Comparison of ENCODE assay signal across 11 mouse cellular contexts in genomic region chr4:68574610-68575167, GRCm38 (mm10).
DNase-seq lines count a peak whose midpoint lies in the region; ATAC-seq and TF ChIP-seq lines count a peak whose summit lies in the region.
"Had no signal": no experiment of that assay in that cellular context is flagged by ENCODE, and none has a peak within 500 bp of the region (broad histone marks: within the 10 kb centered on the region; RNA-seq: fewer than 3 reads in every experiment).

No protein-coding gene starts in this region.

- no peaks in the 10 kb centered on the region for H3K4me1 ChIP-seq in hindbrain, embryonic 14.5 days (replicated peaks; ENCODE audit: control insufficient read depth, insufficient read depth, low read length)
- H3K4me1 ChIP-seq in hindbrain, embryonic 13.5 days (replicated peaks) = no peaks in the 10 kb centered on the region
- H3K4me1 ChIP-seq in forebrain, postnatal 0 days (ENCODE audit: insufficient read depth) = no peaks in the 10 kb centered on the region
- H3K4me1 ChIP-seq in heart, embryonic 10.5 days = no peaks in the 10 kb centered on the region
- H3K4me1 ChIP-seq: liver, embryonic 13.5 days had no signal

- H3K27ac ChIP-seq in hindbrain, embryonic 14.5 days = no peak overlapping the region
- H3K27ac ChIP-seq in hindbrain, embryonic 13.5 days = no peak overlapping the region
- H3K27ac ChIP-seq in forebrain, postnatal 0 days (ENCODE audit: low read depth, low read length) = no peak overlapping the region
- no peak overlapping the region for H3K27ac ChIP-seq in heart, embryonic 10.5 days
- H3K27ac ChIP-seq: liver, embryonic 13.5 days had no signal

- no peak for DNase-seq in hindbrain, embryonic 14.5 days (ENCODE audit: low spot score)
- DNase-seq in brain, embryonic 18.5 days (ENCODE audit: low read depth, low spot score) = peak; percentile 39
- DNase-seq in forebrain, postnatal 0 days = peak; percentile 68
- peak; percentile 6 to 11 for DNase-seq in left cerebral cortex, postnatal 36 days (ENCODE audit: low spot score in 2 of 2)
- no peak for DNase-seq in heart, postnatal 14 days
- no peak for DNase-seq in heart, embryonic 10.5 days (ENCODE audit: low spot score)
- no peak for DNase-seq in heart, postnatal 10 days
- DNase-seq: kidney, postnatal 14 days; liver, embryonic 13.5 days had no signal

- WGBS in hindbrain, embryonic 14.5 days = 76% methylated on average over 4 of the region's 4 CpGs
- 83% methylated on average over 4 of the region's 4 CpGs for WGBS in hindbrain, embryonic 13.5 days
- 46% methylated on average over 4 of the region's 4 CpGs for WGBS in forebrain, postnatal 0 days
- 74% methylated on average over 4 of the region's 4 CpGs for WGBS in heart, embryonic 10.5 days

- no peak overlapping the region for H3K4me2 ChIP-seq in hindbrain, embryonic 14.5 days (replicated peaks)
- H3K4me2 ChIP-seq in hindbrain, embryonic 13.5 days = no peak overlapping the region
- no peak overlapping the region for H3K4me2 ChIP-seq in forebrain, postnatal 0 days (ENCODE audit: low read depth)
- H3K4me2 ChIP-seq: liver, embryonic 13.5 days had no signal

- no peaks in the 10 kb centered on the region for H3K36me3 ChIP-seq in hindbrain, embryonic 14.5 days (replicated peaks; ENCODE audit: control insufficient read depth, insufficient read depth)
- no peaks in the 10 kb centered on the region for H3K36me3 ChIP-seq in hindbrain, embryonic 13.5 days
- no peaks in the 10 kb centered on the region for H3K36me3 ChIP-seq in forebrain, postnatal 0 days (ENCODE audit: insufficient read depth)
- no peaks in the 10 kb centered on the region for H3K36me3 ChIP-seq in heart, embryonic 10.5 days
- H3K36me3 ChIP-seq: liver, embryonic 13.5 days had no signal

- TF ChIP-seq CTCF in forebrain, postnatal 0 days (IDR thresholded peaks at IDR 0.05; ENCODE audit: low read depth) = no peak

- 0 out of 2 replicates have a peak, but pooled peaks have one; percentile 24 for ATAC-seq in hindbrain, embryonic 14.5 days (ENCODE audit: low FRiP score)
- ATAC-seq in hindbrain, embryonic 13.5 days (ENCODE audit: low FRiP score) = no peak
- peak; percentile 94 for ATAC-seq in forebrain, postnatal 0 days
- ATAC-seq: midbrain, embryonic 16.5 days had no signal

- no peak overlapping the region for H3K9ac ChIP-seq in hindbrain, embryonic 14.5 days
- no peak overlapping the region for H3K9ac ChIP-seq in hindbrain, embryonic 13.5 days
- H3K9ac ChIP-seq in forebrain, postnatal 0 days = no peak overlapping the region
- H3K9ac ChIP-seq: liver, embryonic 13.5 days had no signal

- intact Hi-C loops in left cerebral cortex, postnatal 36 days (cut with DNase I) = no loop called here
- intact Hi-C loops in heart, postnatal 14 days (cut with DNase I) = no loop called here
- intact Hi-C loops in heart, postnatal 10 days (cut with DNase I) = no loop called here

- no peaks in the 10 kb centered on the region for H3K27me3 ChIP-seq in hindbrain, embryonic 14.5 days (ENCODE audit: control insufficient read depth, insufficient read depth, low read length)
- H3K27me3 ChIP-seq in hindbrain, embryonic 13.5 days = no peaks in the 10 kb centered on the region
- no peaks in the 10 kb centered on the region for H3K27me3 ChIP-seq in forebrain, postnatal 0 days (ENCODE audit: insufficient read depth, low read length)
- no peaks in the 10 kb centered on the region for H3K27me3 ChIP-seq in heart, embryonic 10.5 days (ENCODE audit: insufficient read depth, poor library complexity, severe bottlenecking)
- H3K27me3 ChIP-seq: liver, embryonic 13.5 days had no signal

- H3K4me3 ChIP-seq in hindbrain, embryonic 14.5 days (replicated peaks; ENCODE audit: low read length) = no peak overlapping the region
- H3K4me3 ChIP-seq in hindbrain, embryonic 13.5 days = no peak overlapping the region
- no peak overlapping the region for H3K4me3 ChIP-seq in forebrain, postnatal 0 days (ENCODE audit: low read depth, low read length)
- no peak overlapping the region for H3K4me3 ChIP-seq in heart, embryonic 10.5 days
- H3K4me3 ChIP-seq: liver, embryonic 13.5 days had no signal

- H3K9me3 ChIP-seq in hindbrain, embryonic 14.5 days (ENCODE audit: control insufficient read depth, low read length) = no peaks in the 10 kb centered on the region
- no peaks in the 10 kb centered on the region for H3K9me3 ChIP-seq in hindbrain, embryonic 13.5 days
- H3K9me3 ChIP-seq in forebrain, postnatal 0 days (ENCODE audit: low read length) = no peaks in the 10 kb centered on the region
- no peaks in the 10 kb centered on the region for H3K9me3 ChIP-seq in heart, embryonic 10.5 days
- H3K9me3 ChIP-seq: liver, embryonic 13.5 days had no signal

Comparison
In these comparisons a context has a peak if more than half of its experiments do, and no peak if none do; other contexts are left out.
1. DNase-seq: peak in brain, embryonic 18.5 days (single experiment), forebrain, postnatal 0 days (single experiment) and left cerebral cortex, postnatal 36 days (2 of 2); none in hindbrain, embryonic 14.5 days (single experiment), heart, postnatal 14 days (0 of 2), heart, embryonic 10.5 days (single experiment) and heart, postnatal 10 days (0 of 2).